Mouse (Mus musculus): ENCODE data around the gene Hspb11.

Gene Hspb11

GRCm38 (mm10) chr4:107253125-107254091, at the start of gene Hspb11, which contains the start of gene Lrrc42:
Hspb11 (plus strand) TSS chr4:107253593.
Lrrc42 (minus strand) TSS chr4:107253532.
- DNase-seq (ENCODE audit: low read depth): peak; percentile 87

GRCm38 (mm10) chr4:107207016-107207415, 46.4 kb upstream of the Hspb11 start:
- no peak for DNase-seq (ENCODE audit: low read depth)

GRCm38 (mm10) chr4:107208880-107209279, 44.5 kb upstream of the Hspb11 start, which contains the start of gene Ldlrad1:
Ldlrad1 (plus strand) TSS chr4:107209180.
- DNase-seq (ENCODE audit: low read depth): no peak

- no peak for DNase-seq (ENCODE audit: low read depth)
These were observed 42.8 kb upstream of the Hspb11 start for GRCm38 (mm10) chr4:107210483-107211097.

- no peak for DNase-seq (ENCODE audit: low read depth)
These were observed 41.9 kb upstream of the Hspb11 start for GRCm38 (mm10) chr4:107211465-107211864.

- DNase-seq (ENCODE audit: low read depth): no peak
These were observed 41.5 kb upstream of the Hspb11 start for GRCm38 (mm10) chr4:107211936-107212335.

- no peak for DNase-seq (ENCODE audit: low read depth)
These were observed 39.9 kb upstream of the Hspb11 start for GRCm38 (mm10) chr4:107213279-107214011.

GRCm38 (mm10) chr4:107217574-107217973, 35.8 kb upstream of the Hspb11 start:
- DNase-seq (ENCODE audit: low read depth): no peak

- no peak for DNase-seq (ENCODE audit: low read depth)
These were observed 31.9 kb upstream of the Hspb11 start for GRCm38 (mm10) chr4:107221524-107221923.

GRCm38 (mm10) chr4:107223225-107224204, 29.9 kb upstream of the Hspb11 start:
- DNase-seq (ENCODE audit: low read depth): peak; percentile 61

- no peak for DNase-seq (ENCODE audit: low read depth)
These were observed 27.1 kb upstream of the Hspb11 start for GRCm38 (mm10) chr4:107226313-107226712.

- no peak for DNase-seq (ENCODE audit: low read depth)
These were observed 21.2 kb upstream of the Hspb11 start for GRCm38 (mm10) chr4:107232219-107232618.

- no peak for DNase-seq (ENCODE audit: low read depth)
These were observed 15.1 kb upstream of the Hspb11 start for GRCm38 (mm10) chr4:107238253-107238652.

GRCm38 (mm10) chr4:107240196-107240595, 13.2 kb upstream of the Hspb11 start:
- no peak for DNase-seq (ENCODE audit: low read depth)

- no peak for DNase-seq (ENCODE audit: low read depth)
These were observed 9.7 kb upstream of the Hspb11 start for GRCm38 (mm10) chr4:107243365-107244333.

GRCm38 (mm10) chr4:107245368-107245767, 8.0 kb upstream of the Hspb11 start:
- no peak for DNase-seq (ENCODE audit: low read depth)

GRCm38 (mm10) chr4:107246040-107246439, 7.4 kb upstream of the Hspb11 start:
- DNase-seq (ENCODE audit: low read depth): no peak

- no peak for DNase-seq (ENCODE audit: low read depth)
These were observed 6.3 kb upstream of the Hspb11 start for GRCm38 (mm10) chr4:107247110-107247509.

- DNase-seq (ENCODE audit: low read depth): no peak
These were observed 5.3 kb upstream of the Hspb11 start for GRCm38 (mm10) chr4:107248061-107248460.

GRCm38 (mm10) chr4:107249471-107249870, 3.9 kb upstream of the Hspb11 start:
- DNase-seq (ENCODE audit: low read depth): no peak
